Mouse (Mus musculus): ENCODE data around the gene Dus1l.
"Not testable (repeated sequence)": the region's sequence is repeated elsewhere in the genome, so short reads cannot be mapped to it uniquely, and the experiment has no call there.

The Dus1l gene

DNA sequence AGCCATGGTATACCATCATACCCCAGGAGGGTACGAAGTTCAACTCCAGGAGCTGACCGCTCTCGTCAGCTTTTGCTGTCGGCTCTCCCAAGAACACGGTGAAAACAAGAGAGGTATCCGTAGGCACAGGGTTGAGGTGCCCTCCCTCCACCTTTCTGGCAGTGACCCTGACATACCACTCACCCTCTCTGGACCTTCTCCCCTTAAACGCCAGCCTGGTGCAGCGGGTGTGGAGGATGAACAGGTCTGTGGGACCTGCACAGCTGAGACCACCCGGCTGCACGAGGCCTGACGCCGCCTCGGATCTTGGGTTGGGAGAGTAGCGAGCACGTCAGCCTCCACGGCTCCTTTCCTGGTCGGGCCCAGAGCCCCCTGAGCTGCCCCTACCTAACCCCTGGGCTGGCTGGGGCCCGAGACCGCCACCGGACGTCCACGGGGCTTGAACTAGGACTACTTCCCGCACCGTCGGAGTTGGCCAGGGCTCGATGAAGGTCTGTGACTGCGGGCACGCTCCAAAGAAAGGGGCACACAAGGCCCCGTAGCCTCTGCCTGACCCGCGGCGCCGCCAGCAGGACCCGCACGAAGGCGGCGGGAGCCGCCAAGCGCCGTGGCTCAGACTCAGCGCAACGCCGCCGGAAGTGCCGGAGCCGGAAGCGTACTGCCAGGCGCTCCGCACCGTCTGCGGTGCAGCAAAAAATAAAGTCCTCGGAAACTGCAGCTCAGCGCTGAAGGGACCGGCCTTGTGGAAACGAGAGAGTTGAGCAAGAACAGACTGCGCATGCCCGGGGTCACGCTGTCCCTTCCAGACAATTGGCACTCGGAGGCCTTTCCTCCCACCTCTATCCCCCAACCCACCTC, at the start of gene Dus1l:
Dus1l (minus strand) TSS at position 648 of the 858 bp plus-strand sequence.
- peak; percentile 92 to 96 for DNase-seq (ENCODE audit: low spot score in 2 of 2)

DNA sequence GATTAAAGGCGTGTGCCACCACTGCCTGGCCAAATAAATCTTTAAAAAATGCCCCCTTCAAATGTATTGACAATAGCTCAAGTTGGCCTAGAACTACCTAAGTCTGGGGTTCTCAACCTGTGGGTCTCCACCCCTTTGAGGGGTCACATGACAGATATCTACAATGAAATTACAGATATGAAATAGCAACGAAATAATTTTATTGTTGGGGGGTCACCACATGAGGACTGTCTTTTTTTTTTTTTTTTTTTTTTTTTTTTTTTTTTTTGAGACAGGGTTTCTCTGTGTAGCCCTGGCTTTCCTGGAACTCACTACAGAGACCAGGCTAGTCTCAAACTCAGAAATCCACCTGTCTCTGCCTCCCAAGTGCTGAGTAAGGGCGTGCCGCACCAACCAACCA, 48.1 kb upstream of the Dus1l start:
- DNase-seq (ENCODE audit: low spot score in 2 of 2): no peak

DNA sequence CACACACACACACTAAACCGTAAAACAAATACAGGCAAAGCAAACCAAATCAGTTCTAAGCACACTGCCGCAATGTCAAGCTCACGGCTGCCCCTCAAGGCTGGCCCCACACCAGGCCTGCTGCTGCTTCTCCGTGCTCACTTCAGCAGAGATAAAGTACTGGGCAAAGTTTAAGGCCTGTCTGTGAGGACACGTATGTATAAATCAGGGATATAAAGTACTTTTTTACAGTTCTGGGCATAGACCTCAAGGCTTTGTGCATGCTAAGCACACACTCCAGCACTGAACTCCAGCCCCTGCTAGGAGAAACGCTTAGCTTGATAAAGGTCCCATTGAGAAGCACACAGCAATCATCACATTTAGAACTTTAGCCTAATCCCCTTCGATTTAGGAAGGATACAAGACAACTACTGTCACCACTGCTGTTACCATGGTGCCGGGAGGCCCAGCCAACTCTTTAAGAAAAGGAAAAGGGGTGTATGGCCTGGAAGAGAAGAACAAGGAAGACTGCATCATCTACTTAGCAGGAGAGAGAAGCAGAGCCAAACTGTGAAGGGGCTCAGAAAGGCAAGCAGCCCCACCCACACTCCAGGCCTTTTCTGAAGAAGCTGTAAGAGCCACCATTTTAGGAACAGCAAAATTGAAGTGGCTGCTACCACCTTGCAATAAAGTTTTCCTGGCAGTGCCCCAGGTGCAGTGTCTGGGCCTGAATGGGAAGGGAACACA, 37.5 kb upstream of the Dus1l start:
- no peak for DNase-seq (ENCODE audit: low spot score in 2 of 2)

DNA sequence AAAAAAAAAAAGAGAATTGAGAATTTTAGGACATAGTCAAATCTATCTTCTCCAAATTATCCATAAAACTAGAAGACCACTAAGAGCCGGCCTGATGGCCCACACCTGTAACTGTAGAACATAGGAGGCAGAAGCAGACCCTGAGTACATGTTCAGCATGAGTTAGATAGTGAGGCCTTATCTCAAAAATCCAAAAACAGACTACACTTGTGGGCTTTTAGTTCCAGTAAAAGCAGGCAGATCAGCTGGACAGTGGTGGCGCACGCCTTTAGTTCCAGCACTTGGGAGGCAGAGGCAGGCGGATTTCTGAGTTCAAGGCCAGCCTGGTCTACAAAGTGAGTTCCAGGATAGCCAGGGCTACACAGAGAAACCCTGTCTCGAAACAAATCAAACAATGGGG, 36.8 kb upstream of the Dus1l start:
- DNase-seq (ENCODE audit: low spot score in 2 of 2): not testable (repeated sequence)

DNA sequence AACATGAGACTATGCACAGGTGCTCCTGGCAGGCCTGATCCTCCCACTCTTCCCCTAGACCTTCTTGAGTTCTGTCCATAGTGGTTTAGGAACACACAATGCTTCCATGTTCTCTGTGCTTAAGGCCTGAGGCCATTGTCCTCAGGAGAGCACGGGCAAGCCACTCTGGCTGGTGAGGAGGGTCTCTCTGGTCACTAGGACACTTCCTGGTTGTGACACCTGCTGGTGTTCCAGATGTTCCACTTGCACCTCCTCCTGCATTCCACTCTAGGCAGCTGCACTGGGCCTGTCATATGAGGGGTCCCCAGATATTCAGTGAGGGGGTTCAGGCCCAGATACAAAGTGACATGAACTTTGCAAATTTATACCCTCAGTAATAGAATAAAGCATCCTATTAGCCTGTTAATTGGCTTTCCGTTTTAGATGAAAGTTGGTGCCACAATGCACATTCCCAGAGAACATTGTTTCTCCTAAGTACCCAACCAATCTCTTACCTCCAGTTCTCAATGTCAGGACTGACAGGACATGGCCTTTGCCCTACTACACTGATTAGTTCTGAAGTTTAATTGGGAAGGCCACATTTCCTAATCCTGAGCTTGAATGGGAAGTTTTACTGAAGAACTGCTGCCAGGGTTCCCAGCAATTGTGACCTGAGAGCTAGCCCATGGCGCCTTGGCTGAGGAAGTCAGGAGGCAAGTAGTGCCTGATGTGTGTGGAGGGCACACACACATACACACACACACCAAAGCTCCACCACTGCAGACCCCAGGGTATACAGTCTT, 35.6 kb upstream of the Dus1l start:
- no peak for DNase-seq (ENCODE audit: low spot score in 2 of 2)

DNA sequence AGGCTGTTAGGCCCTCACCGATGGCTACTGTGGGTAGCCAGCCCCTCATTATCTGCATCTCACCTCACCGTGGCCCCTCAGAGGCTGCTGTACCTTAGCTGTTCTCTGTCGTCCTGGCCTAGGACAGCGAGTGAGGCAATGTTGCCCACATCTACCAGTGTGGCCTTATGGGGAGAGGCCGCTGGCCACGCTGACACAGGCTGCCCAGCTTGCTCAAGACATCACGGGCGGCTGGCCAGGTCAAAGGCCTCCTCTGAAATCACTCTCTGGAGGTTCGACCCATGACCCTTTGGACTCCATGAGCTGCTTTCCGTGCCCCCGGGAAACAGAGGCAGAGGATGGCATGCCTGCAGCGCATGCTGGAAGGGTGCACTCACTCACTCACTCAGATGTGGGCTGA, 34.5 kb upstream of the Dus1l start:
- DNase-seq (ENCODE audit: low spot score in 2 of 2): no peak

DNA sequence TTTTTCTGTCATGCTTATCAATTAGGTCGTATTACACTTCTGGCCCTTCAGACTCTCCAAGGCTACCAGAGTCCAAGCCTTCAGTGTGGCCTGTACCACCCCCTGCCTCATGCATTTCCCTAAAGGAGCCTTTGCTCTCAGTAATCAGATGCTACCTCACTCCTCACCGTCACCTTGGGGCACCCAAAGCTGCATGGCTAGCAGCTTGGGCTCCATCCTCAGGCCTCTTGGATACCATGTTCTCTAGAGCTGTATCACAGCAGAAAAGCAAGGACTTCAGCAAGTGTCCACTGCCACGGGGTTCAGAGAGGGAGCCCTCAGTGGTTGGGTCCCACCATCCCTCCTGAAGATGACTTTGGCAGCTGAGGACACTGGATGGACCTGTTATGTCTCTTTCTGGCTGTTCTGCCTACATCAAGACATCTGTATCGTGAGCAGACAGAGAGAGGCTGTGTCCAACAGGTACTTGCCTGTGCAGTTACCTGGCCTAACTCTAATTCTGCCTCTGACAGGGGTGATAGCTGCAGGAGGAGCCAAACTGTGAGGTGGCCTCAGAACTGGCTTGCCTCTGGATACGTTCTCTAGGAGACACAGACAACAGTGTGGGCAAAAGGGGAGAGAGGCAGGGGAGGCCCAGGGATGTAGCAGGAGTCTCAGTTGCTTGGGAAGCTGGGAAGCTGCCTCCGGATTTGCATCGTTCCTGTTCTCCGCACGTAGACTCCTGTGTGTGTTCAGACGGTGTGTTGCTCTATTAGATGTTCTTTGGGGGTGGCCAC, 33.7 kb upstream of the Dus1l start:
- no peak for DNase-seq (ENCODE audit: low spot score in 2 of 2)

DNA sequence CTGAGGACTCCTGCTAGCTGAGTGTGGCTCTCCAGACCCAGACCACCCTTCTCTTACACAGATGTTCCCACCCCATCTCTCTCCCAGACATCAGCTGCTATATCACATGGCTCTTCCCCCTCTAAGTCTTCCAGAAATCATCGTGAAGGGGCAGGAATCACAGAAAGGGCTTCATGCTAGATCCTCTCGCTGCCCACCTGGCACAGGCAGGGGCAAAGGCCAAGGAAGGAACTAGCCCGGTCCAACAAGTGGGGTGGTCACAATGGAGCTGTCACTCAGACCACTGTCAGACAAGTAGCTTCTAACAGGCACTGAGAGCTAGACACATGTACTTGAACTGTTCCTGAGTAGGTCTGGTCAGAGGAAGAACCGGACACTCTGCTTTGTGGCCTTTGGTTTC, 32.2 kb upstream of the Dus1l start:
- DNase-seq (ENCODE audit: low spot score in 2 of 2): no peak

DNA sequence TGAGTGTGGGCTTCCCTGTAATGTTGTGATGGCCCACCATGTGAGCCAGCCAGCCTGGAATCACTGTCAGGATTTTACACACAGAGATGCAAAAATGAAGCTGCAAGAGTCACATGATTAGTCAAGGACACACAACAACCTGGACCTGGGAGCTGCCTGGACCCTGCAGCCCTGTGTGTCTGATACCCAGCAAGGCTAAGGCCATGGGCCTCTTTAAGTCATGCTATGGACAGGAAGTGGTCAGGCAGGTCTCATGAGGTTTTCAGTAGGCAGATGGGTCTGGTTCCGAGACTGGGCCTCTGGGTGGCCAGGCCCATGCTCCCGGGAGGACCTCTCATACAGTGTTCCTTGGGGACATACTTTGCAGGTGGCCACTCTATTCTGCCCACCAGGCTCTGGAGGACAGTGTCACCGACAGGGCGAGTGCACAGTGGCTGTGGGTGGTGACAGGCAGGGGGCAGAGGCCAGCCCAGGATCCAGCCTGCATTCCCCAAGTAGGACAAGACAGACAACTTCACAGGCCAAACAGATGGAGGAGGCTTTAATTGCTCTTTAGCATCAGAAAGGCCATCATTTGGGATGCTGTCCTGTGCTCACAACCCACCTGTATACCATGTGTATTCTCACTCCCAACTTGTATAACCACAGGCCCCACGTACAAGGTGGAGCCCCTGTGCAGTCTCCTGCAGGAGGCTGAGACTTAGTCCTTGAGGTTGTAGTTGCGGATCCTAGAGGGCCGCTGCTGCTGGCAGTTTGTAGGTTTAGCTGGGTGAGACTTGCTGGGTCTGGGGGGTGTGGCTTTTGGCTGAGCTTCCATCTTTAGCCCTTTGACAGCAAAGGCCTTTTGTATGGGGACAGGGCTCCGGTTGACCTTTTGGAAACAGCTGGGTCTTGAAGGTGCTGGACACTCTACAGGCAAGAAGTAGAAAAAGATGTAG, 30.1 kb upstream of the Dus1l start:
- DNase-seq (ENCODE audit: low spot score in 2 of 2): no peak

DNA sequence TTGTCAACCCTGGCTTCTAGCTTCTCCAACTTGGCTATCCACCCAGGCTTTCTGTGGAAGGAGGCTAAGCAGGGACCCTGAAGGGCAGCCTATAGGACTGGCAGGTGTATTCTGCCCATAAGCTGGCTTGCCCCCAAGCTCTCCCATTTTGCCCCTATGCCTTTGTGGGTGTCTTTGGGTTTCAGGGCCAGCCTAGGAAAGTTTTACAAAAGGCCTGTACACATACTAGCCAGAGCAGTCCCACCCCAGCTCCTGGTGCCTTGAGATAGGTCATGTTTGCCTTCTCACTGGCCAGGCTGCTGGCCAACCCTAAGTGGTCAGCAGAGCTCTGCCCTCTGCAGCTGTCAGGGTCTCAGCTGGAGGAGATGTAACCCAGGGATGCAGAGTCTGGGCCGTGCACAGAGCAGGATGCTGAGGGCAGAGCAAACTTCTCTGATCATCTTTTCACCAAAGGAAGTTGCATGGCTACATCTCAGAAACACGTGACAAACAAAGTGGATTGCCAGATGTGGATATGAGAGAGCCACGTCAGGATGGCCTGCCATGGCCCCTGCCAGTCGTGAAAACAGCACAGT, 29.2 kb upstream of the Dus1l start:
- DNase-seq (ENCODE audit: low spot score in 2 of 2): no peak

DNA sequence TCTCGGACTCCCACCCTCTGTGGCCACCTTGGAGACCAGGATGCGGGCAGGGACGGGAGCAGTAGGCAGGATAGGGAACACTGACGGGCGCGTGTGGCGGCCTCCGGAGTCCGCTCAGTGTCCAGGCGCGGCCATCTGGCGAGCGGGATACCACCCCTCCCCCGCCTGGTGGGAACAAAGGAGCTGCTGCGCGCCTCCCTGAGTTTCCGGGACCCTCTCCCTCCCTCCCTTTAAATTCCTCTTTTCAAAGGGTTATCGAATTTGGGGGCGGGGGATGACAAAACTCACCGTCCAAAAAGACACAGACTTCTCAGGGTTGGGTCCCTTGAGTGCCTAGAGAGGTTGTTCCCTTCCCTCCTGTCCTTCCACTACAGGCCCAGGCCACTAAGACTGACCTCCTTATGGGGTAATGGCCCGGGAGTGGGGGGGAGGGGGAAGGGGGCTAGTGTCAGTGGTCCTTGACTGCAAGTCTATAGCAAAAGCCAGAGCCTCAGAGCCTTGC, 28.6 kb upstream of the Dus1l start:
- no peak for DNase-seq (ENCODE audit: low spot score in 2 of 2)

DNA sequence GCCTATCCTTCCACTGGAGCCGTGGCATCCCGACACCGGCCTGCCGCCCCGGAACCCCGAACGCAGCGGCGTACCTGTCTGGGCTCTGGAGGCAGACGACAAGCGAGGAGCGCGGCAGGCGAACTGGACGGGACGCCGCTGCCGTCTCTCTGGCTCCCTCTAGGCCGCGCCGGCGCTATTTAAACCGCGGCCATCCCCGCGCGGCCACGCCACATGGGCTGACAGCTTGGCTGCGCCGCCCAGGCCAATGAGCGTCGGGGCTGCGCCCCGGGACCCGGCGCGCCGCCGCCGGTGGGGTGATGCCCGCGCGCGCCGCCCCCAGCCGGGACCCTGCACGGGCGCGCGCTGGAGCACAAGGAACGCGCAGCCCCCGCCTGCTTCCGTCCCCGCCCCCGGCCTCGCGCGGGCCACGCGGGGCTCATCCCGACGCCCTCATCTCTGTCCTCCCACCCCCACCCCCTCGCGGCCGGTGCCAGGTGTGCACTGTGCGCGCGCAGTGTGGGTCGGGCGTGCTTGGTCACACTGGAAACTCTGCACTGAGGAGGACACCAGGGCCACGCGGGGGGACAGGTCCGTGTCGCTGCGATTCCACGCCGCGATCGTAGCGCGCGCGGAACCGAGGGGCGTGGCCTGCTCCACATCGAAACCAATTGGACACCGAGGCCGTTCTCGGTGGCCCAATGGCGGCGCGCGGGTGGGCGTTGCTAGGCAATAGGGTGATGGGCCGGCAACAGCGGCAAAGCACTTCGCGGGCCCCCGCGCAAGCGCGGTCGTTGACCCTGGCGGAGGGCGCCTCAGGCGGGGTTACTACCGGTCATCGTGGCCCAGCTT, 28.0 kb upstream of the Dus1l start, which contains the start of gene Fasn:
Fasn (minus strand) TSS at position 592 of the 831 bp plus-strand sequence.
- DNase-seq (ENCODE audit: low spot score in 2 of 2): peak; percentile 97 to 98

DNA sequence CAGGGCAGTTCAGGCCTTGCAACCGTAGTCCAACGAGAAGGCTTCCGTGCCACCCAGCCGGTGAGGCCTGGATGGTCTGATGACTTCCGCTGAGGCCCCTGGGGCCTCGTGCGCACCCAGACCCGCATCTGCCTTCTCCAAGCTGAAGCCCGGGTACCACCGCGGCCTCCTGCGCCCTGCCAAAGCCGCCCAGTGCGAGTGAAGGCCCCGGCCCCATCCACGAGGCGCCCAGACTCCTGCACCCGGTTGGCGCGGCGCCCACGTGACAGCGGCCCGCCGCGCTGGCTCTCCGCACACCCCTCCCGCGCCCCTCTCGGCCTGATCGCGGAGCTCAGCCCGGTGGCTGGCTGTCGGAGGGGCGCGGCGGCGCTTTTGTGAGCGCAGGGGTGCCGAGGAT, 27.3 kb upstream of the Dus1l start:
- peak in 1 of 2 experiments; percentile 60 for DNase-seq (ENCODE audit: low spot score in 2 of 2)

DNA sequence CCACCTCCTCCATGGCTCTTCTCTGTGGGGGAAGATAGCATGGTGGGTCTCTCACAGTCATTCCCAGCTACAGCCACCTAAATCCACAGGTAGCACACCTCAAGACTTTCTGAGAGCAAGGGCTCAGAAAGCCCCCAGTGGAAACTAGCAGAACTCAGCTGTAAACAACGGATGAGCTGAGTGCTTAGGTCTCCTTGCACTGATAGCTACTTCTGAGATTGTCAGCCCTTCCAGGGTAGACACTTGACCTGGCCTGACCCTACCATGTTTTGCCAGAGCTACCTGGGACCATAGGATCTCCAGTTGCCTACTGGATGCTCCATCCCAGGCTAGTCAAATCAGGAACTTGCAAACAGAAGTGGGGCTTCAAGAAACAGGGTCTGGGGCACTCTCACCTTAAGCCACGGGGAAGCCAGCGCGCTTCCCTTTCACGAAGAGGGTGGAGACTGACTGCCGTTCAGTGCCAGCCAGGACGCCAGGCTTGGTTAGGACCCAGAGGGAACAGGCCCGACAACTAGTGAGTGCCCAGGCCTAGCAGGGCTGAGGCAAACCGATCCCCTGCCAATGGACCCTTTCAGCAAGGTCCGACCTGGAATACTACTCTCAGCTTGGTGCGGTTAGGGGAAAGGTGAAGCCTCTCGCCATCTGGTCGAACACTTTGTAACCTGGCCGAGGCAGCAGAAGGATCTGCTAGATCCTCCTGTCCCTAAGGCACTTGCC, 26.8 kb upstream of the Dus1l start:
- DNase-seq (ENCODE audit: low spot score in 2 of 2): no peak

DNA sequence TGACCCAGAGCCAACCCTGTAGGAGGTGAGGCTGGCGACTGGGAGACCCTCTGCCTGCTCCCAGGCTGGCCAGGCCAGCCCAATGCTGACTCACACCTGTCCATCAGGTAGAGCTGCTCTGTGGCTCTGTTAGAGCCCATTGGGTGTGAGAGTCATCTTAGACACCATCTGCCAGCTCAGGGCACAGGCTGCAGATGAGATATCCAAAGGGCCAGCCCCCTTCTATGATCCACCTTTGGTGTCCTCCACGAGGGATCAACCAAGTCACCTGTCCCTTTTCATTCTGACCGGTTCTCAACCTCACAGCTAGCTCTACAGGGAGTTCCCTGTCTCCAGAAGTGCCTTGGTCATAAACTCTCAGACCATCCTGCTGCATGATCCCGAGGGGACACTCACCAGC, 26.1 kb upstream of the Dus1l start:
- DNase-seq (ENCODE audit: low spot score in 2 of 2): no peak

DNA sequence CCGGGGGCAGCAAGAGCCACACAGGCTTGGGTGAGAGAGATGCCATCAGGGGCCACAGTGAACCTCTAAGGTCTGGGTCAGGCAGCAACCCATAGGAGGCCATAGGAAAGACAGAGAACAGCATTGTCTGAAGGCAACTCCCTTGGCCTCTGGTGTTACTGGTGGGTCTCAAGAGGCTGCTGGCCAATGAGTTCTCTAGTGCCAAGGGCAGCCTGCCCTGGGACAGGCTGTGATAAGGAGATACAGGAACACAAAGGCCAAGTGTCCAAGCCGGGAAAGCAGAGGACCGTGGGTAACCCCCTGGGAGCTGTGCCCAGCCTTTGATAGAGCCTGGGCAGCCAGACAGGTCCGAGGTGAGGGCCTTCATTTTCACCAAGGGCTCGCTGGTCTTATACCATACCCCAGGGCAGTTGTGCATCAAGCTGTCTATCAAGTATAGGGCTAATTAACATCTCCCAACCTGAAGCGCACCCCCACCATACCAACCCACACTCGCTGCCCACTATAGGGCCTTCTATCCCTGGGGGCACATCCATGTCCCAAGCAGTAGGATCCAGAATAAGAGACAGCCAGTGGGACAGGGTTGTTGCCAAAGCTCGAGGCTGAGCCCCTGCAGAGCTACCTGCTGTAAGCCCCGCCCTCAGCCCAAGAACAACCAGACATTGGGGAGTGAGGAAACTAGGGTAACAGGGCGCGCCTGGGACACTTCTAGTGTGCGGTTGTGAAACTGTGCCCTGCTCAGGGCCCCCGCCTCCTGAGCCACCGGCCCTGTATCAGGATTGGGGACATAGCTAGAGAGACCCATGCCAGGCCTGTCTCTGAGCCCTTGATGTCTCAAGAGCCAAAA, 25.1 kb upstream of the Dus1l start:
- no peak for DNase-seq (ENCODE audit: low spot score in 2 of 2)

DNA sequence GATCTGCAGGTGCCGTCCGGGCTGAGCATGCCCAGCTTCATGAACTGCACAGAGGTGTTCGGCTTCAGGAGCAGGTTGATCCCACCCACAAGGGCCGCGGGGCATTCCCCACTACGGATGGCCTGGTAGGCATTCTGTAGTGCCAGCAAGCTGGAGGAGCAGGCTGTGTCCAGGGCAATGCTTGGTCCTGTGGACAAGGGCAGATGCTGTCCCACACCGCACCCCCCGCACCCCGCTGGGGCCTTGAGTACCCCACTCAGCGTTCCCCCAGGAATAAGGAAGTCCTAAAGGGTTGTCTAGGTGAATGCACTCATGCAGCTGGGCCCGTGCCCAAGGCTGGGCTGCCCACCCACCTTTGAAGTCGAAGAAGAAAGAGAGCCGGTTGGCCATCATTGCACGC, 24.3 kb upstream of the Dus1l start:
- DNase-seq (ENCODE audit: low spot score in 2 of 2): no peak

Measured in frontal cortex, postnatal 14 days (tissue).